Mouse (Mus musculus) spleen, postnatal 10 days (tissue): ENCODE data around the gene Ctrc.

Experiments used
- DNase-seq, 2 experiments: peaks; one replicate each; pipeline ENCODE4 v3.0.0; 2021 to 2022; ENCODE audit warnings: low spot score in 2 of 2

Ctrc gene

GRCm38 (mm10) chr4:141867498-141867897 is 21.3 kb upstream of the Ctrc start:
- no peak for DNase-seq

- no peak for DNase-seq
These were observed 20.9 kb upstream of the Ctrc start for GRCm38 (mm10) chr4:141866933-141867490.

GRCm38 (mm10) chr4:141865600-141865999 is 19.4 kb upstream of the Ctrc start:
- DNase-seq = no peak

- DNase-seq = no peak
These were observed 18.8 kb upstream of the Ctrc start for GRCm38 (mm10) chr4:141865006-141865405.

GRCm38 (mm10) chr4:141864506-141864905 is 18.3 kb upstream of the Ctrc start:
- no peak for DNase-seq

- no peak for DNase-seq
These were observed 17.6 kb upstream of the Ctrc start for GRCm38 (mm10) chr4:141863726-141864280.

- DNase-seq = no peak
These were observed 16.7 kb upstream of the Ctrc start for GRCm38 (mm10) chr4:141862867-141863266.

- no peak for DNase-seq
These were observed 15.6 kb upstream of the Ctrc start for GRCm38 (mm10) chr4:141861591-141862295.

- DNase-seq = no peak
These were observed 14.2 kb upstream of the Ctrc start for GRCm38 (mm10) chr4:141860246-141860841.

- no peak for DNase-seq
These were observed 13.2 kb upstream of the Ctrc start for GRCm38 (mm10) chr4:141859351-141859750.

GRCm38 (mm10) chr4:141858501-141858900 is 12.3 kb upstream of the Ctrc start:
- DNase-seq = no peak

GRCm38 (mm10) chr4:141857422-141857930 is 11.3 kb upstream of the Ctrc start:
- DNase-seq = peak; percentile 77 to 86

- DNase-seq = peak; percentile 55 to 80
These were observed 7.3 kb upstream of the Ctrc start for GRCm38 (mm10) chr4:141853437-141853836.

- no peak for DNase-seq
These were observed 11.5 kb downstream of the Ctrc start for GRCm38 (mm10) chr4:141834536-141835095.

GRCm38 (mm10) chr4:141833911-141834310 is 12.2 kb downstream of the Ctrc start:
- DNase-seq = no peak

- no peak for DNase-seq
These were observed 14.8 kb downstream of the Ctrc start for GRCm38 (mm10) chr4:141831361-141831760.

GRCm38 (mm10) chr4:141830381-141830780 is 15.8 kb downstream of the Ctrc start:
- DNase-seq = no peak

GRCm38 (mm10) chr4:141828177-141828576 is 18.0 kb downstream of the Ctrc start:
- no peak for DNase-seq

GRCm38 (mm10) chr4:141827401-141827800 is 18.8 kb downstream of the Ctrc start:
- no peak for DNase-seq

- DNase-seq = no peak
These were observed 20.1 kb downstream of the Ctrc start, which contains the start of gene Cela2a for GRCm38 (mm10) chr4:141826060-141826459. Gene Cela2a, minus strand, starts transcription at chr4:141826160.

- peak in 1 of 2 experiments; percentile 76 for DNase-seq
These were observed 23.2 kb downstream of the Ctrc start for GRCm38 (mm10) chr4:141822979-141823378.

GRCm38 (mm10) chr4:141822089-141822488 is 24.1 kb downstream of the Ctrc start:
- DNase-seq = peak in 1 of 2 experiments; percentile 56
